Mouse (Mus musculus): ENCODE results near the gene Farp1.

DNA sequence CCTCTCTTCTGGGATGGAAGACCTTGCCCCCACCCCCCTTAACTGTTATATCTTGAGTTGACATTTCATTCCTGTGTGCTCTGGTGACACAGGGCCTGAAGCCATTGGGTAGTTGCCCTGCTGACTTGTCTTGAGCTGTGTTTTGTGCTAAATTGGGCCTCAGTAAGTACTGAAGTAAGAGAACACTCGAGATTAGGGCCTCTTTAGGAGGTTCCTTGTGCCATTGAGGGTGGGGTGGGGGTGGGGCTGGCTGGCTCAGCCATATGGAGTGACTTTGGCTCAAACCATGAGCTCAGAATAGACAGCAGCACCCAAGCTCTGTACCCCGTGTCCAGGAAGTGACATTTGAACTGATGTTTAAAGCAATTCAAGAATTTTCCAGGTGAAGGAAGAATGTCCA, 65.8 kb downstream of the Farp1 start:
- TF ChIP-seq CHD2 (IDR thresholded peaks at IDR 0.05; ENCODE audit: low read depth, low read length) (no peak), HCFC1 (IDR thresholded peaks at IDR 0.05; ENCODE audit: borderline replicate concordance, insufficient read depth, low read length) (no peak), ZNF384 (IDR thresholded peaks at IDR 0.05; ENCODE audit: low read depth, low read length) (no peak)

Measured in ES-E14 (cell line).